Mouse (Mus musculus): ENCODE measurements at regions not wholly inside any gene's neighbourhood (a gene's known extent, or its start where the extent isn't known, plus 50 kb on each side); places are given as distances from the start of the nearest gene placed in this dataset.
A peak's percentile ranks its signal among the peaks of the same experiment; 100 is the strongest.

GRCm38 (mm10) chr3:38046611-38047010 is 322.3 kb upstream of the Gm5148 start:
- DNase-seq, result no peak

GRCm38 (mm10) chr3:38045989-38046388 is 321.7 kb upstream of the Gm5148 start:
- DNase-seq, result peak in 1 of 2 experiments; percentile 17

GRCm38 (mm10) chr3:38045523-38045922 is 321.2 kb upstream of the Gm5148 start:
- no peak for DNase-seq

GRCm38 (mm10) chr3:38044338-38044737 is 320.0 kb upstream of the Gm5148 start:
- DNase-seq, result no peak

- DNase-seq, result peak; percentile 14 to 28
These were observed 318.3 kb upstream of the Gm5148 start for GRCm38 (mm10) chr3:38042614-38043013.

- no peak for DNase-seq
These were observed 311.8 kb upstream of the Gm5148 start for GRCm38 (mm10) chr3:38036131-38036530.

- no peak for DNase-seq
These were observed 309.8 kb upstream of the Gm5148 start for GRCm38 (mm10) chr3:38034138-38034537.

GRCm38 (mm10) chr3:38014768-38015167 is 290.5 kb upstream of the Gm5148 start:
- DNase-seq, result no peak

GRCm38 (mm10) chr3:38009168-38009567 is 284.9 kb upstream of the Gm5148 start:
- DNase-seq, result no peak

GRCm38 (mm10) chr3:38008321-38008720 is 284.0 kb upstream of the Gm5148 start:
- DNase-seq, result no peak

- no peak for DNase-seq
These were observed 283.3 kb upstream of the Gm5148 start for GRCm38 (mm10) chr3:38007626-38008025.

- no peak for DNase-seq
These were observed 278.0 kb upstream of the Gm5148 start for GRCm38 (mm10) chr3:38002275-38002674.

GRCm38 (mm10) chr3:37999779-38000178 is 275.5 kb upstream of the Gm5148 start:
- DNase-seq, result no peak

- DNase-seq, result no peak
These were observed 273.7 kb upstream of the Gm5148 start for GRCm38 (mm10) chr3:37997998-37998397.

GRCm38 (mm10) chr3:37989992-37990391 is 265.7 kb upstream of the Gm5148 start:
- no peak for DNase-seq

GRCm38 (mm10) chr3:37987775-37988505 is 263.6 kb upstream of the Gm5148 start:
- no peak for DNase-seq

- no peak for DNase-seq
These were observed 262.9 kb upstream of the Gm5148 start for GRCm38 (mm10) chr3:37987007-37987774.

- no peak for DNase-seq
These were observed 260.4 kb upstream of the Gm5148 start for GRCm38 (mm10) chr3:37984706-37985105.

- peak in 1 of 2 experiments; percentile 4 for DNase-seq
These were observed 257.3 kb upstream of the Gm5148 start for GRCm38 (mm10) chr3:37981481-37982180.

- no peak for DNase-seq
These were observed 255.6 kb upstream of the Gm5148 start for GRCm38 (mm10) chr3:37979871-37980270.

- peak; percentile 83 to 92 for DNase-seq
These were observed 254.2 kb upstream of the Gm5148 start for GRCm38 (mm10) chr3:37978481-37978880.

- DNase-seq, result no peak
These were observed 253.2 kb upstream of the Gm5148 start for GRCm38 (mm10) chr3:37977453-37977852.

- DNase-seq, result peak; percentile 28 to 35
These were observed 252.3 kb upstream of the Gm5148 start for GRCm38 (mm10) chr3:37976566-37976965.
